ENCODE assay signal across 8 mouse cellular contexts in the genomic region with DNA sequence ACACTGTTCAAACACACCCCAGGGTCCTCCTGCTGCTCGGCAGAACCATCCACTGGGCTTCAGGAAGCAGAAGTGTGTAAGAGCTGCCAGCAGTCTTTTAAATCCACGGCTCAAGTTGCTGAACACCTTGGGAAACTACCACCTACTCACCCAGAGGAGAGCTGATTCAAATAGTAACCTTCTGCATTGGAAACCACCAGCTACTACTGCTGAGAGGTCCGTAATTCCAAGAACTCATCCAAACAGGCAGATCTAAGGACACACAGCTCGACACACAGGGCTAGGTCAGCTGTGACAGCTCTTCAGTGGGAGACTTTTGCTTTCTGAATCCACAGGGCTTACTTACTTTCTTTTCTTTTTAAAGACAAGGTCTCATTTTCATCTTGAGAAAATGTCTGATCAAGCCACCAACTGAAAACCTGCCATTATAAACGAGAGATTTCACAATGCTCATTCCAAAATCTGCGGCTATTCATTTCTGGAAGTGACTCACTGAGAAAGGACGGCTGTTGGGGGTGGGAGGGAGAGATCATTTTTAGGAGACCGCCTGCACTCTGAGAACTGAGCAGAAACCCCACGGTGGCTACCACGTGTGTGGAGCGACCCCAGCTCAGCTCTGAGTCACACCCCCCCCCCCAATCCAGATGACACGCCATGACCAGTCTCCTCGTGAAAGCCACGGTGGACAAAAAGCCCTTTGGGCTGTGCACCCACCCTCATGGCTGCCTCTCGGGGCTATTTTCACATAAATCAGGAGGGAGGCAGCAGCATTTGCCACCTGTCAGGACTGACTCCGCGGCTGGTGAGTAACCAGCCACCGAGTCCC.
DNase-seq lines count a peak whose midpoint lies in the region; ATAC-seq and TF ChIP-seq lines count a peak whose summit lies in the region.

No protein-coding gene starts in this region.

- peak overlapping the region; percentile 84 for H3K27ac ChIP-seq in forebrain, embryonic 15.5 days (replicated peaks)
- no peak overlapping the region for H3K27ac ChIP-seq in limb, embryonic 14.5 days (replicated peaks; ENCODE audit: low read depth, low read length)
- H3K27ac ChIP-seq in neural tube, embryonic 12.5 days = no peak overlapping the region
- H3K27ac ChIP-seq in kidney, adult 2 months (ENCODE audit: insufficient read depth, low read depth, low read length) = no peak overlapping the region

- peak overlapping the region; percentile 29 for H3K9ac ChIP-seq in forebrain, embryonic 15.5 days (replicated peaks)
- H3K9ac ChIP-seq in limb, embryonic 14.5 days (ENCODE audit: low read depth, low read length, severe bottlenecking) = no peak overlapping the region
- no peak overlapping the region for H3K9ac ChIP-seq in neural tube, embryonic 12.5 days

- no peaks in the 10 kb centered on the region for H3K9me3 ChIP-seq in forebrain, embryonic 15.5 days
- no peaks in the 10 kb centered on the region for H3K9me3 ChIP-seq in limb, embryonic 14.5 days (ENCODE audit: control insufficient read depth, low read length)
- H3K9me3 ChIP-seq in neural tube, embryonic 12.5 days = no peaks in the 10 kb centered on the region

- no peak for TF ChIP-seq POLR2A in limb, embryonic 14.5 days (IDR thresholded peaks at IDR 0.05; ENCODE audit: borderline replicate concordance, extremely low read depth, insufficient read depth, insufficient read length)
- TF ChIP-seq POLR2A in kidney, adult 2 months (IDR thresholded peaks at IDR 0.05; ENCODE audit: low read depth, low read length) = no peak

- TF ChIP-seq CTCF in kidney, adult 2 months (conservative IDR thresholded peaks at IDR 0.05; ENCODE audit: insufficient read depth, insufficient read length, low read depth, low read length) = no peak

- H3K4me3 ChIP-seq in forebrain, embryonic 15.5 days = peak overlapping the region; percentile 31
- peak overlapping the region; percentile 17 for H3K4me3 ChIP-seq in limb, embryonic 14.5 days (replicated peaks; ENCODE audit: low read length)
- H3K4me3 ChIP-seq in neural tube, embryonic 12.5 days = peak overlapping the region; percentile 13
- no peak overlapping the region for H3K4me3 ChIP-seq in kidney, adult 2 months (ENCODE audit: insufficient read depth, low read depth, low read length)

- peak overlapping the region; percentile 62 for H3K4me2 ChIP-seq in forebrain, embryonic 15.5 days (replicated peaks)
- peak overlapping the region; percentile 46 for H3K4me2 ChIP-seq in limb, embryonic 14.5 days (replicated peaks; ENCODE audit: low read depth, low read length, severe bottlenecking)
- H3K4me2 ChIP-seq in neural tube, embryonic 12.5 days (replicated peaks) = peak overlapping the region; percentile 54

- no peaks in the 10 kb centered on the region for H3K27me3 ChIP-seq in forebrain, embryonic 15.5 days
- H3K27me3 ChIP-seq in limb, embryonic 14.5 days (ENCODE audit: control insufficient read depth, insufficient read depth, low read length) = no peaks in the 10 kb centered on the region
- no peaks in the 10 kb centered on the region for H3K27me3 ChIP-seq in neural tube, embryonic 12.5 days (replicated peaks)
- H3K27me3 ChIP-seq in kidney, adult 2 months (replicated peaks; ENCODE audit: control insufficient read depth, insufficient read depth, low read length) = no peaks in the 10 kb centered on the region

- no peaks in the 10 kb centered on the region for H3K36me3 ChIP-seq in forebrain, embryonic 15.5 days
- H3K36me3 ChIP-seq in limb, embryonic 14.5 days (ENCODE audit: control insufficient read depth, insufficient read depth, low read length) = no peaks in the 10 kb centered on the region
- no peaks in the 10 kb centered on the region for H3K36me3 ChIP-seq in neural tube, embryonic 12.5 days
- H3K36me3 ChIP-seq in kidney, adult 2 months (ENCODE audit: control insufficient read depth, insufficient read depth, low read length) = peaks cover 11% of the 10 kb centered on the region

- peak; percentile 35 for DNase-seq in right cerebral cortex, postnatal 4 days
- DNase-seq in right cerebral cortex, adult 18-20 months = no peak
- DNase-seq in limb, embryonic 14.5 days (ENCODE audit: low spot score) = no peak
- no peak for DNase-seq in right cerebral cortex, postnatal 10 days (ENCODE audit: low spot score in 2 of 2)
- no peak for DNase-seq in kidney, adult 2 months
- no peak for DNase-seq in kidney, adult 9 months

- WGBS in forebrain, embryonic 15.5 days = 9% methylated on average over 18 of the region's 18 CpGs
- 16% methylated on average over 18 of the region's 18 CpGs for WGBS in limb, embryonic 14.5 days
- WGBS in neural tube, embryonic 12.5 days = 18% methylated on average over 18 of the region's 18 CpGs
- WGBS in kidney, adult 2 months = 32% methylated on average over 18 of the region's 18 CpGs

- peak; percentile 73 for ATAC-seq in forebrain, embryonic 15.5 days (replicated peaks)
- peak; percentile 42; the same call in 1 of the 2 replicates for ATAC-seq in limb, embryonic 14.5 days (ENCODE audit: low FRiP score, low read depth)
- peak; percentile 74 for ATAC-seq in neural tube, embryonic 12.5 days (ENCODE audit: low FRiP score, low read depth)

- H3K4me1 ChIP-seq in forebrain, embryonic 15.5 days = peaks cover 35% of the 10 kb centered on the region
- H3K4me1 ChIP-seq in limb, embryonic 14.5 days (ENCODE audit: control insufficient read depth, insufficient read depth, low read length) = peaks cover 28% of the 10 kb centered on the region
- peaks cover 23% of the 10 kb centered on the region for H3K4me1 ChIP-seq in neural tube, embryonic 12.5 days
- H3K4me1 ChIP-seq in kidney, adult 2 months (ENCODE audit: control insufficient read depth, insufficient read depth, low read length) = peaks cover 5% of the 10 kb centered on the region; the same call in 1 of the 2 replicates
